Mouse (Mus musculus) adrenal gland, postnatal 14 days (tissue): ENCODE measurements at regions not wholly inside any gene's neighbourhood (a gene's known extent, or its start where the extent isn't known, plus 50 kb on each side); places are given as distances from the start of the nearest gene placed in this dataset.
A peak's percentile ranks its signal among the peaks of the same experiment; 100 is the strongest.

Source experiments
- DNase-seq: peaks from one replicate; pipeline ENCODE4 v3.0.0; 2021; ENCODE audit warnings: mixed read lengths

GRCm38 (mm10) chr16:69646156-69646555 is 217.4 kb downstream of the Speer2 start:
- DNase-seq = peak; percentile 39

GRCm38 (mm10) chr16:69607736-69608135 is 255.8 kb downstream of the Speer2 start:
- no peak for DNase-seq

- no peak for DNase-seq
These were observed 262.6 kb downstream of the Speer2 start for GRCm38 (mm10) chr16:69600978-69601377.

- no peak for DNase-seq
These were observed 286.3 kb downstream of the Speer2 start for GRCm38 (mm10) chr16:69577205-69577604.

GRCm38 (mm10) chr16:69568189-69568588 is 295.4 kb downstream of the Speer2 start:
- no peak for DNase-seq

- no peak for DNase-seq
These were observed 295.9 kb downstream of the Speer2 start for GRCm38 (mm10) chr16:69567420-69568179.
